ENCODE assay signal across 8 mouse cellular contexts in genomic region chr12:52910819-52911218, GRCm38 (mm10).
DNase-seq lines count a peak whose midpoint lies in the region; ATAC-seq and TF ChIP-seq lines count a peak whose summit lies in the region.

No protein-coding gene starts in this region.

- H3K36me3 ChIP-seq in thymus, adult 2 months (ENCODE audit: control insufficient read depth, insufficient read depth, low read length): no peaks in the 10 kb centered on the region
- no peaks in the 10 kb centered on the region for H3K36me3 ChIP-seq in liver, embryonic 11.5 days (ENCODE audit: control insufficient read depth, insufficient read depth, low read length)

- no peak overlapping the region for H3K4me3 ChIP-seq in thymus, adult 2 months (ENCODE audit: control insufficient read depth, insufficient read depth, low read length)
- no peak overlapping the region for H3K4me3 ChIP-seq in bone marrow macrophage, adult 2 months (ENCODE audit: insufficient read depth, low read length)
- H3K4me3 ChIP-seq in embryonic fibroblast, embryonic 13.5 days (ENCODE audit: insufficient read depth, low read length): no peak overlapping the region
- no peak overlapping the region for H3K4me3 ChIP-seq in liver, embryonic 11.5 days (ENCODE audit: low read depth, low read length)

- ATAC-seq in liver, embryonic 11.5 days (replicated peaks; ENCODE audit: low FRiP score): no peak

- no peaks in the 10 kb centered on the region for H3K9me3 ChIP-seq in liver, embryonic 11.5 days (ENCODE audit: control insufficient read depth, low read length)

- no peak overlapping the region for H3K27ac ChIP-seq in thymus, adult 2 months (ENCODE audit: control insufficient read depth, insufficient read depth, low read length)
- no peak overlapping the region for H3K27ac ChIP-seq in bone marrow macrophage, adult 2 months (ENCODE audit: insufficient read depth, low read depth, low read length)
- H3K27ac ChIP-seq in embryonic fibroblast, embryonic 13.5 days (ENCODE audit: insufficient read depth, low read length): no peak overlapping the region
- no peak overlapping the region for H3K27ac ChIP-seq in liver, embryonic 11.5 days (ENCODE audit: low read depth, low read length)

- TF ChIP-seq CTCF in thymus, adult 2 months (IDR thresholded peaks at IDR 0.05; ENCODE audit: borderline replicate concordance, control insufficient read depth, extremely low read depth, insufficient read depth, low read length, poor library complexity): peak; percentile 82; the same call in 1 of the 2 replicates
- TF ChIP-seq CTCF in bone marrow macrophage, adult 2 months (IDR thresholded peaks at IDR 0.05; ENCODE audit: low read depth, low read length): peak; percentile 90
- peak; percentile 92 for TF ChIP-seq CTCF in embryonic fibroblast, embryonic 13.5 days (IDR thresholded peaks at IDR 0.05; ENCODE audit: borderline replicate concordance, insufficient read depth, low read length)

- no peaks in the 10 kb centered on the region for H3K4me1 ChIP-seq in thymus, adult 2 months (replicated peaks; ENCODE audit: control insufficient read depth, insufficient read depth, low read length)
- peaks cover 7% of the 10 kb centered on the region; the same call in 1 of the 2 replicates for H3K4me1 ChIP-seq in bone marrow macrophage, adult 2 months (ENCODE audit: control insufficient read depth, insufficient read depth, low read length)
- H3K4me1 ChIP-seq in embryonic fibroblast, embryonic 13.5 days (ENCODE audit: control insufficient read depth, insufficient read depth, low read length): no peaks in the 10 kb centered on the region
- H3K4me1 ChIP-seq in liver, embryonic 11.5 days (replicated peaks; ENCODE audit: control insufficient read depth, insufficient read depth, low read length): no peaks in the 10 kb centered on the region

- DNase-seq in thymus, adult 2 months: peak; percentile 62
- DNase-seq in thymus, adult 18-20 months: no peak
- peak; percentile 85 for DNase-seq in kidney, postnatal 10 days
- DNase-seq in liver, embryonic 11.5 days (ENCODE audit: low spot score): peak; percentile 59
- DNase-seq in retina, postnatal 1 day: peak; percentile 64
- DNase-seq in urinary bladder, postnatal 4 days (ENCODE audit: low spot score in 2 of 2): peak; percentile 52 to 85

- H3K27me3 ChIP-seq in thymus, adult 2 months (ENCODE audit: control insufficient read depth, insufficient read depth, low read length): no peaks in the 10 kb centered on the region
- H3K27me3 ChIP-seq in liver, embryonic 11.5 days (replicated peaks; ENCODE audit: control insufficient read depth, insufficient read depth, low read length): no peaks in the 10 kb centered on the region

- 25% methylated on average over 8 of the region's 8 CpGs for WGBS in thymus, adult 2 months
- 22% methylated on average over 8 of the region's 8 CpGs for WGBS in liver, embryonic 11.5 days

- no peak for TF ChIP-seq POLR2A in thymus, adult 2 months (IDR thresholded peaks at IDR 0.05; ENCODE audit: control insufficient read depth, extremely low read depth, insufficient read depth, low read length, poor library complexity)
- no peak for TF ChIP-seq POLR2A in bone marrow macrophage, adult 2 months (IDR thresholded peaks at IDR 0.05; ENCODE audit: borderline replicate concordance, low read depth, low read length)
- no peak for TF ChIP-seq POLR2A in embryonic fibroblast, embryonic 13.5 days (IDR thresholded peaks at IDR 0.05; ENCODE audit: low read depth, low read length)

- H3K4me2 ChIP-seq in liver, embryonic 11.5 days: no peak overlapping the region

- H3K9ac ChIP-seq in liver, embryonic 11.5 days (ENCODE audit: low read depth, low read length): no peak overlapping the region

Comparison
In these comparisons a context has a peak if more than half of its experiments do, and no peak if none do; other contexts are left out.
1. DNase-seq: peak in thymus, adult 2 months (single experiment), kidney, postnatal 10 days (single experiment), liver, embryonic 11.5 days (single experiment), retina, postnatal 1 day (single experiment) and urinary bladder, postnatal 4 days (2 of 2); none in thymus, adult 18-20 months (0 of 2).
2. Peak in every context shown above with its lines, with median percentiles within 50 percentile points of each other: CTCF ChIP-seq.